Mouse (Mus musculus) embryonic fibroblast, embryonic 13.5 days (primary cell): ENCODE measurements around the gene Tmem88b.

ENCODE experiments used
- CTCF ChIP-seq: IDR thresholded peaks from 2 replicates; pipeline ENCODE4 v1.5.1; 2011; ENCODE audit warnings: mild to moderate bottlenecking, control low read depth, low read length, moderate library complexity, borderline replicate concordance; ENCODE audit not compliant: insufficient read depth
- POLR2A ChIP-seq: IDR thresholded peaks from 2 replicates; pipeline ENCODE4 v1.6.1; 2011; ENCODE audit warnings: low read depth, mild to moderate bottlenecking, control low read depth, low read length, moderate library complexity

GRCm38 (mm10) chr4:155733267-155733666, 52.4 kb downstream of the Tmem88b start:
- no peak for TF ChIP-seq CTCF
- no peak for TF ChIP-seq POLR2A
